Mouse (Mus musculus) limb, embryonic 14.5 days (tissue): ENCODE measurements at regions not wholly inside any gene's neighbourhood (a gene's known extent, or its start where the extent isn't known, plus 50 kb on each side); places are given as distances from the start of the nearest gene placed in this dataset.

Experiments used
- ATAC-seq: fragments of 200-750 bp; cut with Nextera tagmentation; 2 replicates; pipeline ENCODE4 v1.8.0; 2017; ENCODE audit warnings: low read depth, moderate number of reproducible peaks, moderate TSS enrichment; ENCODE audit not compliant: low FRiP score
- DNase-seq: peaks from one replicate; pipeline ENCODE4 v3.0.0-alpha.2; 2015; ENCODE audit warnings: low spot score
- H3K27ac ChIP-seq: fragments of 300-500 bp; sonication (generic); replicated peaks from 2 replicates; pipeline ENCODE4 v1.5.1; 2014; ENCODE audit warnings: low read depth, mild to moderate bottlenecking, low read length, moderate library complexity, mixed read lengths
- H3K27me3 ChIP-seq: fragments of 300-500 bp; sonication (generic); 2 replicates; pipeline ENCODE4 v1.6.1; 2014; ENCODE audit warnings: low read length, mixed read lengths; ENCODE audit not compliant: control insufficient read depth, insufficient read depth
- H3K36me3 ChIP-seq: fragments of 300-500 bp; sonication (generic); 2 replicates; pipeline ENCODE4 v1.6.1; 2014; ENCODE audit warnings: mild to moderate bottlenecking, low read length, moderate library complexity, mixed read lengths; ENCODE audit not compliant: control insufficient read depth, insufficient read depth
- H3K4me1 ChIP-seq: fragments of 300-500 bp; sonication (generic); 2 replicates; pipeline ENCODE4 v1.6.1; 2014; ENCODE audit warnings: antibody characterized with exemption, low read length, mixed read lengths; ENCODE audit not compliant: control insufficient read depth, insufficient read depth
- H3K4me2 ChIP-seq: fragments of 300-500 bp; sonication (generic); replicated peaks from 2 replicates; pipeline ENCODE4 v1.6.1; 2014; ENCODE audit warnings: low read depth, mild to moderate bottlenecking, low read length, moderate library complexity; ENCODE audit not compliant: severe bottlenecking
- H3K4me3 ChIP-seq: fragments of 300-500 bp; sonication (generic); replicated peaks from 2 replicates; pipeline ENCODE4 v1.5.1; 2014; ENCODE audit warnings: low read length
- H3K9ac ChIP-seq: fragments of 300-500 bp; sonication (generic); 2 replicates; pipeline ENCODE4 v1.6.1; 2014; ENCODE audit warnings: mild to moderate bottlenecking, low read depth, low read length, moderate library complexity; ENCODE audit not compliant: severe bottlenecking
- H3K9me3 ChIP-seq: fragments of 300-500 bp; sonication (generic); 2 replicates; pipeline ENCODE4 v1.6.1; 2016; ENCODE audit warnings: low read length; ENCODE audit not compliant: control insufficient read depth
- POLR2A ChIP-seq: fragments of 200-500 bp; IDR thresholded peaks from 2 replicates; pipeline ENCODE4 v1.8.0; 2012; ENCODE audit warnings: inconsistent platforms, mild to moderate bottlenecking, moderate library complexity, borderline replicate concordance; ENCODE audit not compliant: insufficient read depth, insufficient read length; ENCODE audit errors: extremely low read depth
- WGBS: fragments of 180-500 bp; shearing (Covaris S2); extraction: QIAGEN DNeasy Blood & Tissue Kit; methylation state at CpG from one replicate; pipeline ENCODE4 v1.1.7; 2014; 5-methylcytosine and 5-hydroxymethylcytosine counted together

GRCm38 (mm10) chr3:49009211-49009967 is 747.7 kb downstream of the Pcdh18 start:
- H3K27ac ChIP-seq: no peak overlapping the region
- 69% methylated on average over 6 of the region's 6 CpGs for WGBS
- H3K4me1 ChIP-seq: no peaks in the 10 kb centered on the region
- no peak overlapping the region for H3K4me3 ChIP-seq
- no peak for DNase-seq
- no peaks in the 10 kb centered on the region for H3K27me3 ChIP-seq
- no peak for ATAC-seq
- no peak overlapping the region for H3K9ac ChIP-seq
- H3K36me3 ChIP-seq: no peaks in the 10 kb centered on the region
- H3K9me3 ChIP-seq: no peaks in the 10 kb centered on the region
- no peak overlapping the region for H3K4me2 ChIP-seq
- no peak for TF ChIP-seq POLR2A
